Mouse (Mus musculus): ENCODE data around the gene Pthlh.

- TF ChIP-seq CTCF (IDR thresholded peaks at IDR 0.05; ENCODE audit: low read depth) = no peak
- no peak for TF ChIP-seq EP300 (IDR thresholded peaks at IDR 0.05; ENCODE audit: low read depth)
Measured at GRCm38 (mm10) chr6:147310435-147310978, 46.5 kb upstream of the Pthlh start.
